Mouse (Mus musculus) embryo, embryonic 9.5 days (tissue): ENCODE results near the gene Slc6a9.

Source experiments
- DNase-seq: peaks from one replicate; pipeline ENCODE4 v3.0.0-alpha.2; 2017; ENCODE audit errors: extremely low spot score

Gene Slc6a9

DNA sequence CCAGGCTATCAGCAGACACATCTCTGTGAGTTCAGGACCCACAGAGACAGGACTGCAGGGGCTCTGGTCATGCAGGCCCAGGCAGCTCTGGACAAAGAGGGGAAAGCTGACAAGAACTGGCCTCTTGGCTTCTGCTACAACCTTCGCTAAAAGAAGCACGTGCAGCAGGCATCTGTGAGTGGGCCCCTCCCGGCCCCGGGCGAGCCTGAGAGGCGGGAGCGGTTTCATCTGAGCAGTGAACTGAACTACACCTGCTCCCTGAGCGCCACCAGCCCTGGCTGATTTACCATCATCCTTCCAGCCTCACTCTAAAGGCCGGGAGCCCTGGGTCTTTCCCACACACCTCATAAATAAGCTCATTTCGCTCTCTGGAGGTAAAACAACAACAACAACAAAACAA lies 44.0 kb downstream of the Slc6a9 start:
- no peak for DNase-seq

DNA sequence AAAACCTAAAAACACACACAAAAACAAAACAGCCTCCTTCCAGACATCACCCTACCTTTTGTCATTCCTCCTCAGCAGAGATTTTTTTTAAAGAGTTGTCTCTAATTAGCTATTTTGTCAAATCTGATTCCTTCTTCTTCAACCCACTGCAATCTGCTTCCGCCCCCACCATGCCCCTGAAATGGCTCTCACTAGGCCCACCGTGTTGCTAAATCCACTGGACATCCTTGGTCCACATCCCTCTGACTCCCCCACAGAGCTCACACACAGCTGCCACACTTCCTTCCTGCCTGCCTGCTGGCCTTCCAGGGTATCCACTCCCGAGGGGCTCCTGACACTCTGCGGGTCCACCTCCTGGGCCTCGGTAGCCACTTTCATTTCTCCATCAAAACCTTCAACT lies 44.4 kb downstream of the Slc6a9 start:
- no peak for DNase-seq

DNA sequence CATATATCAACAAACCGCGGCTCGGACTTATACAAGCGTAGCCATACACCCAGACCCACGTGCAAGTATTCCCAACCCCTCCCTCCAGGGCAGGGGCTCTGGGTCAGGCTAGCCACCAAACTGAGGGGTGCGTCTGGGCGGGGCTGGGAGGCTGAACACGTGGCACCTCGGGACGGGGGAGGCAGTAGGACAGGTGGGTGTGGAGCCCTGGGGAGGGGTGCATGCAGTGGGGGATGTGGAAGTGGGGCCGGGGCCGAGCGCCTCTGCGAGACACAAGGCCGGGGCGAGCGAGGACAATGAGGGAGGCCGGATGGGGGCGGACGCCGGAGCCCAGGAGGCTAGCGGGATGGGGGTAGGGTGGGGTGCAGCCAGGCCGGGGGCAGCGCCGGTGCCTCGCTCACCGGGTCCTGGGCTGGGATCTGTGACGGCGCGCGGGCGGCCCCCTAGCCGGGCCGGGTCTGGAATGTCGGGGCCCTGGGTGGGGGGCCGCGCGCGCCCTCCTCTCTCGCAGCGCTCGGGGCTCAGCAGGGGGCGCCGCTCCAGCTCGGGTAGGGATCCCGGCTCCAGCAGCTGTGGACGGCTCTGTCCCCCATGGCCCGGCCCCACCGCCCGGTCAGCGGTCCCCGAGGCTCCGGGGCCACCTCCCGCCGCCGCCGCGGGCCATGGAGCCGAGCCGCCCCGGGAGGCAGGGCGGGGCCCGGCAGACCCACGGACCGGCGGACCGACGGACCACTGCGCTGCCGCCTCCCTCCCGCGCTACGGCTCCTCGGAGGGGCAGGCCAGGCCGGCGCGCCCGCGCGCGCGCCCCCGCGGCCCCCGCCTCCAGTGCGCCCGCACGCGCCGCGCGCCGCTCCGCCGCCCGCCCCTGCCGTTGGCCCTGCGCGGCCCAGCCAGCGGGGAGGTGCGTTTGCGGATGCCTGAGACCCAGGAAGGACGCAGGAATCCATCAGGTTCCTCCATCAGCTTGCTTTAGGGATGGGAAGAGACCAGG lies 48.7 kb downstream of the Slc6a9 start, which contains the start of gene B4galt2:
B4galt2 (minus strand) TSS at position 787 of the 991 bp plus-strand sequence.
- DNase-seq: peak; percentile 76

DNA sequence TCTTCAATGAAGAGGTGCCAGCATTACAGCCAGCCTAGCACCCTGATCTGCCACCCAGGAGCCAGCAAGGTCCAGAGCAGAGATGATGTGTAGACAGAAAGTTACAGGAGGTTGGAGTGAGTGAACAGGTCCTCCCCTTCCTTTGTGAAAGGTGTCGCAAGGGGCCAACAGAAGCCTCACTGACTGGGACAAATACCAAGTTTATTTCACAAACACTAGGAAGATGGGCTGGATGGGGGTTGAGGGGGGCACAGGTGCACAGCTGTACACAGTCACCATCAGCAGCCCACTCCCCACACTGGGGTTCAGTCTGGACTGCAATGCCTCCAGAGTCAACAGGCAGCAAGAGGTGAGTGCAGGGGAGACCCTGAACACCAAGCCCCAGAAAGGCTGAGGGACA lies 49.8 kb downstream of the Slc6a9 start:
- no peak for DNase-seq

DNA sequence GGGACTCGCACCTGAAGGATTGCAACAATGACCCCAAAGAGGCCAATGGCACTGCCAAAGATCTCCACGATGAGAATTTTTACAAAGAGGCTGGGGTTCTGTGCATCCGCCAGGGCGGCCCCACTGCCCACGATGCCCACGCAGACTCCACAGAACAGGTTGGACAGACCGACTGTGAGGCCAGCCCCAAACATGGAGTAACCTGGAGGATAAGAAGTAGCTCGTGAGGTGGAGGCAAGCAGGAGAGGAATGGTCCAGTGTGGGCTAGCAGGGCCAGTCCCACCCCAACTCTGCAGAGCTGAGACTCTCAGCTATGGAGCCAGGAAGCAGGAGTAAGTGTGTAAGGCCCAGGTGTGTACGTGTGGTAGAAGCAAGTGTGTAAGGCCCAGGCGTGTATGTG lies 50.8 kb downstream of the Slc6a9 start:
- no peak for DNase-seq

DNA sequence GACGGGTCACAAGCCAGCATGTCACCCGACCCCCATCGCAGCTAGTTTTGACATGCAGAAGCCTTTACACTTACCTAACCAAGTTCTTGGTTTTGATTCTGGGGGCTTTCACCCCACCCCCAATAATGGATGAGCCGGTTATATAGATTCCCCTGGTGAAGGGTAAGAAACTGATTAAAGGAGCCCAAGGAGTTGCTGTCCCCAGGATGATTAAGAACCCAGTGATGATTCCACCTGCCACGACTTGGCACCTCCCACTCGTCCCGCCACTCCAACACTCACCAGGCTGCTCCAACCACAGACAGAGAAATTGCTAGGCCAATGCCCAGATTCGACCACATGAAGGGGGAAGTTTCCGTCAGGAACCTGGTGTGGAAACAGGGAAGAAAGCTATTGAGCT lies 51.7 kb downstream of the Slc6a9 start:
- DNase-seq: no peak

DNA sequence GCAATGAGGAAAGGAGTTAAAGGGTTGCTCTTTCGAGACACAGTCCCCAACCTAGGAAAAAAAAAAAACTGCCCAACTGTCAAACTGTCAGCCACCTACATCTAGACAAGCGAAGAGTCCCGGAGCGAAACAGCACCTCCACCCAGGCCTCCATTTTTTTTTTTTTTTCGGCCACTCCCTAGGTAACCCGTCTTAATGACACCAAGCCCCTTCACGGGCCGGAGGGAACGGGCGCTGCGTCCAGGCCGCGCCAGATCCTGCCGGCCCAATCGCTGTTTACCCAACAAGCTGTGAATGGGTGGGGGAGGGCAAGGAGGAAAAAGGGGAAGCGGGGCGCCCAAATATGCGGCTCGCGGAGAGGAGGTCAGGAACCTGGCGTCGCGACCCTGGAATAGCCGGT lies 52.3 kb downstream of the Slc6a9 start:
- DNase-seq: no peak

DNA sequence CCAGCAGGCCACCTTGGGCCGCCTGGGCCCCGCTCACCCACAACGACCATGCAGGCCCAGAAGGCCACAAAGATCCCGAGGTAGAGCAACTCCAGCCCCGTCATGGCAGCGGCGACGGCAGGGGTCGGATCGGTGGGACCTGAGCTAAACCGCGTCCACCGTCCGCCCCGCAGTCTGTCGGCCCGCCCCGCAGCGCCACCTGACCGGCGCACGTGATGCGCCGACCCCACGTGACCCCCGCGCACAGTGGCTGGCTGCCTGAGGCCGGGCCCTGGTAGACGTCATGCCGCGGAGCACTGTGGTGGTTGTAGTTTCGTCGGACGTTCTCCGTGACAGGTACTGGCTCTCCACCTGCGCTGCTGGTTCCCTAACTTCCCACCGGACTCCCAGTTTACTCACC lies 52.8 kb downstream of the Slc6a9 start, which contains the start of gene Atp6v0b:
Atp6v0b (minus strand) TSS at position 201 of the 400 bp plus-strand sequence.
- peak; percentile 89 for DNase-seq

DNA sequence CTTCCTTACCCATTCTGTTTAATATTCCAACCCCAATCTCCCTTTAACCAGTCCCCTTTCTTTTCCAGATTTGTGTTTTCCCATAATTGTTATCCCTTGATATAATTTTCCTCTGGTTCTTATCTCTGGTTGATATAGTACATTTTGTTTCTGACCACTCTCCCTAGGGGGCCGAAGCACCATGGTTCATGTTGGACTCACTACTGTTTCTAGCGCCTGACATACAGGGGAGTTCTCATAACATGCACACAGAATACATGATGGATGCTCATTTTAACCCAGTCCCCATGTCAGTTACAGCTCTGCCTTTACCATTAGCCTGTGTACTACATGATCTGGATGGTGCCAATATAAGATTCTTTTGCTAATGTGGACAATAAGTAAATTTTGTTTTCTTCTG lies 53.6 kb downstream of the Slc6a9 start:
- no peak for DNase-seq

DNA sequence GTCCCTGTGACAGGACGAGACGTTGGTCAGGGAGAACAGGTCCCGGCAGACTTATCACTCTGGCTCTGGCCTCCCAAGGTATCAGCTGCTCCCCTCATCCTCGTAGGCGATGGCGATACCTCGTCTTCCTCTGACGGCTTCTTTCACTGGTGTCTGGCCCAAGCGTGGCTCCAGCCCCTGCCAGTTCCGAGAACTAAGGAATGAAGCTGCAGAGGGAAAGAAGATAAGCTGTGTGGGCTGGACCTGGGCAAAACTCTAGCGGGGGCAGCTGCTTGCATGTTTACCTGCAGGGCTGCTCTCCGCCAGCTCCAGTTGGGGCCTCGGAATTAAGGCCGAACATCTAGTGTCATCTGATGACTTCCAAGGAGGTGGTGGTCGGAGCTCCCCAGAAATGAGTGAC lies 55.2 kb downstream of the Slc6a9 start:
- no peak for DNase-seq

DNA sequence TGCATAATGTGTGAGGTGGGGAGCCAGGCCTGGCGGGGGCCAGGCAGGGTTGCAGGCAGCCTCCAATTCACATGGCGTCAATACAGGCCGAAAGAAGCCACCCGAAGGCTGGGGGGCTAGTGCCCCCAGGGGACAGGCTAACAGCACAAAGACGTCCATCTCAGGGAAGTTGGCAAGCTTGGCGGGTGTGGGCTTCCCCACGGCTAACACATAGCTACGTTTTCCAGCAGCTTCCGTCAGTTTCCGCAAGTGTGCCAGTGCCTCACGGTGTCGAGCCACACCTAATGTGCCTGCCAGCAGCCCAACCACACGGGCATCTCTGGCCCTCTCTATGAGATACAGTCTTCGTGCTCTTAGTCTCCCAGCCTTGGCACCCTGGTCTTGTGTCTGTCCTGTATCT lies 55.7 kb downstream of the Slc6a9 start:
- DNase-seq: no peak

DNA sequence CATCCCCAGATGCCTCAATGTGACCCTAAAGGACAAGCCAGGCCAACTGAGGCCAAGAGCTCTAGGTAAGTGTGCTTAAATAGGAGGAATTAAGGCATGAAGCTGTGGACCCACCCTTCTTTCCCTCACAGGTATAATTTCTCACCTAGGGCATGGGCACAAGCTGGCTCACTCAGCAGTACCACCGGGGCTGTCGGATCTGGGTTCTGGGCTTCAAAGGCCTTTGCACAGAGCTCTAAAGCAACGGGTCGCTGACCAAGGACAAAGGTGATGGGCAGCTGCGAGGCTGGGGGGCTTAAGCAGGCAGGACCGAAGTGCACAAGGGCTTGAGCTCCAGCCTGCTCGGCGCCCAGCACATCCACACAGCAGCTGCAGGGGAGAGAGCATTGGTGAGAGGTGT lies 56.4 kb downstream of the Slc6a9 start:
- no peak for DNase-seq

DNA sequence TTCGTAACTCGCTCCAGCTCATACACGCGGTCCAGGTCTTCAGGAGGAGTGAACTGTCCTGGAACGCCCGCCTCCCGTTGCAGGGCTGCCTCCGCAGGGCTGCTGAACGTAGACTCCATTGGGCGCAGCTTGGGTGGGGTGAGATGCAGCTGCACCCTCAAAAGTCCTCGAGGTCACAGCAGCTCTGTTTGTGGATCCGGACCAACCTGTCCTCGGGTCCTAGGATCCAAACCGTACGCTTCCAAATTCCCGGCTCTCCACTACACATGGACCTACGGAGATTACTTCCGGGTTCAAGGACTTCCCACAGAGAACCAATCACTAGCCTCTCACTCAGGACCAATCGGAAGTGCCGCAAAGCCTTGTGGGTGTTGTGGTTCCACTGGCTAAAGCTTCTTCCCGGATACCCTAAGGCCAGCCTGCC lies 57.4 kb downstream of the Slc6a9 start, which contains the start of gene Dph2:
Dph2 (minus strand) TSS at position 295 of the 424 bp plus-strand sequence.
- DNase-seq: peak; percentile 82

DNA sequence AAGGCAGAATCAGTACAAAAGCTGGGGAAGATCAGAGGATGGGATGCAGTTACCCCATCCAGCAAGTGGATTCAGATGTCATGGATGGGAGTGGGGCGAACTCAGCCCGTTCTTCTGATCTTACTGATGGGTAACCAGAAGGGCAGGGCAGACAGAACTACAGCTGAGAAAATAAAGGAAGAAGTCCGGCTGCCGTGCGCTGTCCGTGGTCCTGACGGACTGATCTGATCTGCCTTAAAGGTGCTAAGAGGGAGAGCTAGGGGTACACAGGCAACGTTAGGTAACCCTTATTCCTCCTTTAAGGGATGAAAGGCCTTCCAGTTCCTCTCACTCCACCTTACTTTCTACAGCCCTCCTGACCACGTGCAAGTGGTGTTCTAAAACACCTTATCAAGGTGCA lies 59.1 kb downstream of the Slc6a9 start:
- DNase-seq: peak; percentile 43

DNA sequence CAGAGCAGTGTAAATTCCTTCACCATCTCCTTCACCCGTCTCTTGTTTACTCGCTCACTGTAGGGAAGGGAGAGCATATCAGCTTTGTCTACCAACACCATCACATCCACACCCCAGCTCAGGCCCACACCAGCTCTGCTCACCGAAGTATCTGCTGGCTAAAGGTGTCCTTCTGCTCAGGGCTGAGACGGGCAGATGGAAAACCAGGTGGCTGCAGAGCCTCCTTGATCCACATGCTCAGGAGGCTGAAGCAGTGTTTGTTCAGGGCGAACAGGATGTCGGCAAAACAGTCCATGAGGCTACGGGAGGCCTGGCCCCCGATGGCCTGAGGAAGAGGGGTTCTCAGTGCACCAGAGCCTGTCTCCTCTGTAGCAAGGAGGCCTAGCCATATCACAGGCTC lies 60.3 kb downstream of the Slc6a9 start:
- no peak for DNase-seq

DNA sequence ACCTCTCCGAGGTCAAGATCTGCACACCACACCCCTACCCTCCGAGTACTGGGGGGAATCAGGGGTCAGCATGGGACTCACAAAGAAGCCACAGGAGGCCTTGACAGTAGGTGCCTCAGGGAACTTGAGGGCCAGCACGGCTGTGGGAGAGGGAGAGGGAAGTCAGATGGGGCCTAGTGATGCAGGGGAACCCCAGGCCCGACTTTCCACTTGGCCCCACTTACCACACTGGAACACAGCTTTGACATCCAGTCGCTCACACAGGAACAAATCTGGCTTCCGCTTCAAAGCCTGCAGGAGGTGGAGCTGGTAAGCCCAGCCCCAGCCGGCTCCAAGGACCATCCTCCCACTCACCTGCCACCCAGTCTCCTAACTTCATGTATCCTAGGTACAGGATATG lies 61.0 kb downstream of the Slc6a9 start:
- DNase-seq: no peak

DNA sequence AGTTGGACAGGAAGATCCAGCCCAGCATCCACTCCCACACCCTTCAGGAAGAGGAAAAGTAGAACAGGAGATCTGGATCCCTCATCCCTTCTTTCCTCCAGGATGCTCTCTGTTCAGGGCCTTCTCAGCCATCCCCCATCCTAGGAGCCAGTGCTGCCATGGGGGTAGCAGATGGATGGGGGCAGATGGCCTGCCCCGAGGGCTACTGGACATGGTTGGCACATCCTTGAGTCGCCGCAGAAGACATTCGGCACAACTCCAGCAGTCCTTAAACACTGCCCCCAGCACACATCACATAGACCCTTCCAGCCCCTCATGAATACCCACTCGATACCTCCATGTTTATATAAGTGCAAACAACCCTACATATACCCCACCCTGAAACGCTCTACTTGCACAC lies 61.7 kb downstream of the Slc6a9 start:
- no peak for DNase-seq

DNA sequence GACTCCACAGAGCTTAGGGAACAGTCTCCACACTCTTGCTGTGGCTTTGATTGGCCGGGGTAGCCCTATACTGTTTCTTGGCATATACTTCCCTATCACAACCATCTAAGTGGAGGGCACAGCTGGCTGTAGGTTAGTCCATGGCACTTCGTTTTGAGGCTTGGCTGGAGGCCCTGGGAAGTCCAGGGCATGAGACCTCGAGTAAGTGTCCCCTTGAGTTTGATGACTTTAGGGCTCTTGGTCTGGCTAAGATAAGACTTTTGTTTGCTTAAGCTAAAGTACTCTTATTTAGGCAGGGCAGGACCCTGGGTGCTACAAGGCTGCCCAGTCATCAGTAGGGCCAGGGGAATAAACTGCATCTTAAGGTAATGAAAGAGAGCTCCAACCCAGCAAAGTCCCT lies 63.8 kb downstream of the Slc6a9 start:
- no peak for DNase-seq

DNA sequence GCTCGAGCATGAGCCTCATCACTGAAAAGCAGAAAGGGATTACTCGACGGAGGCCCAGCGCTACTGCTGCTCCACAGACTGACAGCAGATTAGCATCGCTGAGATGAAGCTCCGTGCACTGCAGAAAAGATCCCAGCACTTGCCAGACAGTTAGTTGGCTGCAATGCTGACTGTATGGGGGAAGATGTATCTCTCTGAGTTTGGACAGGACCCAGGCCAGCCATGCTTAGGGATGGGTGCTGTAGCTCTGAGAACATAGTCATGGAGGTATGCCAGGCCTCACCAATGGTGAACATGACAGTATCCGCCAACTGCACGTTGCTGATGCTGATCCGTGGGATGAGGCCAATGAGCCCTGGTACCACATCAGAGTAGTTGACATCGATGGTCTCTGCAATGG lies 69.8 kb downstream of the Slc6a9 start:
- no peak for DNase-seq

DNA sequence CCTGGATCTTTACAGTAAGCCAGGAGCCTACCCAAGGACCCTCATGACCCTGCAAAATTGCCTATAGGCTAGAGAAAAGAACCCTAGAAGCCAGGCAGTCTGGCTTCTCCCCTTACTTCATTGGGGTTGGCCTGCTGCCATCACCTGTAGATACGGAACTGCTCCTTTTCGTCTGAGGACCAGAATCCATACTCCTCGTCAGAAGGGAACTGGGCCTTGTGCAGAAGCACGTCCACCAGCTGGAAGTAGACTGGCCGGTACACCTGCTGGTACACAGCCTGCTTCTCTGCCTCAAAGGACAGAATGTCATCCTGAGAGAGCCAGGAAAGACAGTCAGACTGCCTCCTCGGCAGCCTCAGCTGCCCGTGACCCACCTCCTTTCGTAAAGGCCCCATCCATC lies 70.5 kb downstream of the Slc6a9 start:
- no peak for DNase-seq

DNA sequence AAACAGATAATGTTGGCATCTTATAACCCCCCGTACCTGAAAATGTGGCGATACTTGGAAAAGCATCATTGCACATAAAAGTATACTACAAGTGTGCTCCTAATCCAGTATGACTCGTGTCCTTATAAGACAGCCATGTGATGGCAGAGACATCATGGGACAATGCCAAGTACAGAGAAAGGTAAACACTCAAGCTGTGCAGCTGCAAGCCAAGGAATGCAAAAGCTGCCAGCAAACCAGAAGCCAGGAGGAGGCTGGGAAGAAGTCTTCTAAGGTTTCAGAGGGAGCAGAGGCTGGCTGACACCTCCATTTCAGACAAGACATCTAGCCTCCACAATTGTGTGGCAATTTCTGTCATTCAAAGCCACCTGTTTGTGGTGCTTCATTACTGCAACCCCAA lies 71.9 kb downstream of the Slc6a9 start:
- no peak for DNase-seq

DNA sequence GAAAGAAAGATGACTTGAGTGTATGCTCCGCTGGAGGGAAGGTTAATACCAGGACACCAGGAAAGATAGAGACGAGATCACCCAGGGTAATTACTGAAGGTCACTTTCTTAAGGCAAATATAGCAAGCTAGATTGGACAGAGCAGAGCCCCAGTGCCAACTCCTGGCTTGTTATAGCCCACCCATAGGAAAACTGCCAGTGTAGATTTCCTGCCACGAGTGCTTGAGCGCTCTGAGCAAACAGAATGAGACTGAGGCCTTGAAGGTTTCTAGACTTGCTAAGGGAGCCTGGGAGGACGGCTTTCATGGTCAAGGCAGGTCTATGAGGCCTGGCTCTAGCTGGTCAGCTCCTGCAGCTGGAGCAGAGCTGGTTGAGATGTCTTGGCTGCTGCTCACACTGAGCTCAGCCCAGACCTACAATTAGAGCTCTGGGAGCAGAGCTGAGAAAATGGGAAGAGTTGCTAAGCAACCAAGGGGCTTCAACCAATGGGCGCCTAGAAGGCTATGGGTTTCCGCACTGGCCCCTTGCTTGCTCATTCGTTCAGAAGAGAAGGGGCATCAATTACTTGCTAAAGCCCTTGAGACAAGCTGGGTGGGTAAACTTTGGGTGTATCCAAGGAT lies 74.6 kb downstream of the Slc6a9 start:
- no peak for DNase-seq

DNA sequence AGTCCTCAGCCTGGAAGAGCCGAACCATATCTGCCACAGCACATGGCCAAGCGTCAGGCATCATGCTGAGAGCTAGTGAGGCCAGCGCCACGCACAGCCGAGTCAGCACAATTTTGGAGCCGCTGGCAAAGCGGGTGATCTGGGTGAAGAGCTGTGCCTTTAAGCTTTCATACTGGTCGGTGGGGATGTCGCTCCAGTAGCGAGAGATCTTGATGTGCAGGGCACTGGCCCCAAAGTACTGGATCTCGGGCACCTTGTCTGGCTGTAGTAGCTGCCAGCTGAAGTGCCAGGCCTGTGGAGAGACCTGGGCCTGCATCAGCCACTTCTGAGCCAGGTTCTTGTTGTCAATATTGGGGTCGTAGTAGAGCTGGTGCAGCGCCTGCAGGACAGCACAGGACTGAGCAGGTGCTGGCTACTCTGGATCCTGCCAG lies 77.8 kb downstream of the Slc6a9 start:
- no peak for DNase-seq
